Mouse (Mus musculus) neural tube, embryonic 11.5 days (tissue): ENCODE measurements around the gene Nup88. TPM values are rescaled to one million over a fixed set of nuclear protein-coding genes. Genes with fewer than 3 reads are reported as not detected.
"Not testable (repeated sequence)": the region's sequence is repeated elsewhere in the genome, so short reads cannot be mapped to it uniquely, and the experiment has no call there.

Experiments used
- ATAC-seq: fragments of 200-750 bp; cut with Nextera tagmentation; 2 replicates; pipeline ENCODE4 v1.8.0; 2017; ENCODE audit warnings: moderate number of reproducible peaks, mild to moderate bottlenecking, moderate TSS enrichment, moderate library complexity; ENCODE audit not compliant: insufficient read depth, low FRiP score, low TSS enrichment
- DNase-seq: peaks from one replicate; pipeline ENCODE4 v3.0.0-alpha.2; 2015; ENCODE audit warnings: low spot score
- H3K27ac ChIP-seq: fragments of 300-500 bp; sonication (generic); 2 replicates; pipeline ENCODE4 v1.5.1; 2014; ENCODE audit warnings: low read depth, mild to moderate bottlenecking, low read length
- H3K27me3 ChIP-seq: fragments of 300-500 bp; sonication (generic); 2 replicates; pipeline ENCODE4 v1.6.1; 2014; ENCODE audit warnings: mild to moderate bottlenecking, low read length, mixed read lengths; ENCODE audit not compliant: control insufficient read depth, insufficient read depth
- H3K36me3 ChIP-seq: fragments of 300-500 bp; sonication (generic); 2 replicates; pipeline ENCODE4 v1.6.1; 2014; ENCODE audit warnings: mild to moderate bottlenecking, low read length, moderate library complexity, mixed read lengths; ENCODE audit not compliant: control insufficient read depth, insufficient read depth
- H3K4me1 ChIP-seq: fragments of 300-500 bp; sonication (generic); 2 replicates; pipeline ENCODE4 v1.6.1; 2014; ENCODE audit warnings: low read length, mixed read lengths; ENCODE audit not compliant: control insufficient read depth, insufficient read depth
- H3K4me2 ChIP-seq: fragments of 300-500 bp; sonication (generic); 2 replicates; pipeline ENCODE4 v1.6.1; 2014; ENCODE audit warnings: low read depth, mild to moderate bottlenecking, moderate library complexity
- H3K4me3 ChIP-seq: fragments of 300-500 bp; sonication (generic); 2 replicates; pipeline ENCODE4 v1.5.1; 2014; ENCODE audit warnings: low read depth, low read length
- H3K9ac ChIP-seq: fragments of 300-500 bp; sonication (generic); 2 replicates; pipeline ENCODE4 v1.6.1; 2014; ENCODE audit warnings: mild to moderate bottlenecking, low read length
- H3K9me3 ChIP-seq: fragments of 300-500 bp; sonication (generic); 2 replicates; pipeline ENCODE4 v1.6.1; 2016; ENCODE audit warnings: low read length; ENCODE audit not compliant: control insufficient read depth
- WGBS: fragments of 180-500 bp; shearing (Covaris S2); extraction: QIAGEN DNeasy Blood & Tissue Kit; methylation state at CpG from one replicate; pipeline ENCODE4 v1.1.7; 2014; 5-methylcytosine and 5-hydroxymethylcytosine counted together
- polyA plus RNA-seq: library from polyadenylated mRNA; unstranded; fragments of >200 nt; fragmentation: Nextera tagmentation; extraction: Ambion mirVana; gene quantifications from 2 replicates; pipeline ENCODE4 v1.2.1, GENCODE M21; 2014

The Nup88 gene
- polyA plus RNA-seq, 1 experiment from 2014 or later, result 182 TPM

- WGBS, result 92% methylated on average over 3 of the region's 3 CpGs
- no peak for DNase-seq
- Histone ChIP-seq H3K4me2 (no peak overlapping the region), H3K4me3 (no peak overlapping the region), H3K9me3 (no peaks in the 10 kb centered on the region), H3K36me3 (no peaks in the 10 kb centered on the region), H3K4me1 (no peaks in the 10 kb centered on the region), H3K9ac (no peak overlapping the region), H3K27me3 (no peaks in the 10 kb centered on the region), H3K27ac (no peak overlapping the region)
- ATAC-seq, result no peak
Measured at GRCm38 (mm10) chr11:70906681-70907080, 63.1 kb downstream of the Nup88 start.

- H3K36me3 ChIP-seq, H3K27me3 ChIP-seq, H3K4me2 ChIP-seq, H3K9me3 ChIP-seq, H3K9ac ChIP-seq, H3K4me1 ChIP-seq, H3K4me3 ChIP-seq, ATAC-seq, DNase-seq, H3K27ac ChIP-seq: not testable (repeated sequence)
- WGBS, result 97% methylated on average over 5 of the region's 5 CpGs
Measured at GRCm38 (mm10) chr11:70898182-70898581, 71.6 kb downstream of the Nup88 start.

GRCm38 (mm10) chr11:70897680-70898079 is 72.1 kb downstream of the Nup88 start:
- Histone ChIP-seq H3K4me2 (no peak overlapping the region), H3K4me3 (no peak overlapping the region), H3K9ac (no peak overlapping the region), H3K27me3 (no peaks in the 10 kb centered on the region), H3K9me3 (no peaks in the 10 kb centered on the region), H3K27ac (no peak overlapping the region), H3K4me1 (no peaks in the 10 kb centered on the region), H3K36me3 (no peaks in the 10 kb centered on the region)
- ATAC-seq, result no peak
- no peak for DNase-seq
- 93% methylated on average over 3 of the region's 3 CpGs for WGBS

Other genes with a start within 250 kb of the Nup88 start
- gene Zfp3, start 205.8 kb downstream of the Nup88 start, polyA plus RNA-seq, result 9.9 and 10.6 TPM in 2 replicates
- gene Scimp, start 157.4 kb downstream of the Nup88 start, polyA plus RNA-seq, result 0.29 TPM in 1 of 2 replicates, not detected in the other
- 39.3 and 40.7 TPM in 2 replicates for gene Rabep1, start 125.2 kb downstream of the Nup88 start, polyA plus RNA-seq
- gene Rpain, start 240 bp upstream of the Nup88 start, polyA plus RNA-seq, result 68.6 and 75.9 TPM in 2 replicates
- gene C1qbp, start 13.1 kb upstream of the Nup88 start, polyA plus RNA-seq, result 247 and 255 TPM in 2 replicates
- gene Dhx33, start 34.5 kb upstream of the Nup88 start, polyA plus RNA-seq, result 21.8 and 22.2 TPM in 2 replicates
- gene Mis12, start 49.6 kb upstream of the Nup88 start, polyA plus RNA-seq, result 44.8 and 51.8 TPM in 2 replicates
- gene Derl2, start 49.9 kb upstream of the Nup88 start, polyA plus RNA-seq, result 37.8 and 42.3 TPM in 2 replicates
- gene 6330403K07Rik, start 63.5 kb upstream of the Nup88 start, polyA plus RNA-seq, result 101 and 105 TPM in 2 replicates
- not detected in 2 replicates for gene Nlrp1a, start 174.7 kb upstream of the Nup88 start, polyA plus RNA-seq